Mouse (Mus musculus): ENCODE measurements around the gene Dxo.

Gene Dxo

DNA sequence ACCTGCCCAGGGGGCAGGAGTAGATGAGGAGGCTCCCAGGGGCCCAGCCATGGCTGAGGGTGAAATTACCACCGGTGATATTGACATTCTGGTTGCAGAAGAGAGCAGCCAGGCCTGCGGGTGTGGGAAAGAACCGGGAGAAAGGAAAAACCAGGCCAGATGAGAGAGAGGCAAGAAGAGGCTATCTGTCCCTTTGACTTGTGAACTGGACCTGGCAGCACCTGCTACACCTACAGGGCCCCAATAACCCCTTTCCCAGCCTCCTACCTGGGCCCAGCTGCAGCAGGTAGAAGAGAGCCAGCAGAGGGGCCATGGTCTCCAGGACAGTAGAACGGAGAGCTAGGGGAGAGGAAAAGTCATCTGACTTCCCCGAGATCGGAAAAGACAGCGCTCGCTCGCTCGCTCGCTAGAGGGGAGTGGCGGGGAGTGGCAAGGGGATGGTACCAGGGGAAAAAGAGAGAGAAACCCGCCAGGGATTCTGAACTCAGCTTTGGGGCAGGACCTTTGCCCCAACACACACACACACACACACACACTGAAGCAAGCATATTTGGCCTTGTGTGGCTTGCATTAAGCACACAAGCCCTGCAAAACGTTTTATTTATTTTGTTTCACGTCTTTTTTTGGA is 45.0 kb downstream of the Dxo start, which contains the start of gene Gm20547:
Gm20547 (minus strand) TSS at position 360 of the 628 bp plus-strand sequence.
- DNase-seq (ENCODE audit: low spot score), result no peak

DNA sequence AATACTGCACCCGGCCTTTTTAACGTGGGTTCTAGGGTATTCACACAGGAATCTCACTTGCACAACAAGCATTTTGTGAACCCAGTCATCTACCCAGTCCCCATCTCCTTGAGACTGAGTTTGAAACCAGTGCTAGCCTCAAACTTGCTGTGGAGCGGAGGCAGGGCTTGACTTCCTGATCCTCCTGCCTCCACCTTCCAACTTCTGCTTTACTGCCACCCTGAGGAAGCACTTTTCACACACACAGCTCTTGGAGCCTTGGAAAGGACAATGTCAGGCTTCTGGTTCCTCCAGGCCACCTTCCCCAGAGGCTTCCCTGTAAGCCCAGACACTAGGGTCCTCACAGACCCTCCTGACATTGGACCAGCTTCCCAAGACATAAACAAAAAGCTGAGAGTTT is 46.5 kb downstream of the Dxo start:
- no peak for DNase-seq (ENCODE audit: low spot score)

DNA sequence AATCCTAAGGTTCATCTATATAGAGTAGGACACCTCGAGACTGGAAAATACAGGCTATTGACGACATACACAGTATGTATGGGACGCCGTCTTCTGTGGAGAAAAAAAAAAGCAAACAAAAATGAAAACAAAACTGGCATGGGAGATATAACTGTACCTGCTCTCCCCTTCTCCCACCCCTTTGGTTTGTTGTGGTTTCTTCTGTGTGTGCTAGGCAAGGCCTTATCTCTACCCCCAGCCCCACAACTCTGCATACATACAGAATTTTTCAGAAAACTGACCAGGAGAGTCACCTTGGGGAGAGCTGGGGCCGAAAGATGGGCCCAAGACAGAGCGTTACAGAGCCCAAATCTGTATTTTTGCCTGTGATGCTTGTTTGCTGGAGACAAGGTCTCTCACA is 47.9 kb downstream of the Dxo start:
- no peak for DNase-seq (ENCODE audit: low spot score)

DNA sequence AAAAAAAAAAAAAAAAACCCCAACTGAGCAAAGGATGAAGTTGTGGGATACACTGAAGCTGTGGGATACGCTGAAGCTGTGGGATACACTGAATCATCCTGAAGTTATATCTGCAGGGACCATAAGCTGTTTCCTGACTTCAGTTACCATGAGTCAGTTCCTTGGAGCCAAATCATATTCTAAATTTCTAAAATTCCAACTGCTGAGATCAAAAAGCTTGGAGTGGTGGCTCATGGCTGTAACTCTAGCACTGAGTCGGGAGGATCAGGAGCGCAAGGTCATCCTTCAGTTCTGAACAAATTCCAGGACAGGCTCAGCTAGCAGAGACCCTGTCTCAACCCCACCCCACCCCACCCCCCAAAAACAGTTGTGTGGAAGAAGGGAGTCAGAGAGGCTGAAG is 48.8 kb downstream of the Dxo start:
- no peak for DNase-seq (ENCODE audit: low spot score)

DNA sequence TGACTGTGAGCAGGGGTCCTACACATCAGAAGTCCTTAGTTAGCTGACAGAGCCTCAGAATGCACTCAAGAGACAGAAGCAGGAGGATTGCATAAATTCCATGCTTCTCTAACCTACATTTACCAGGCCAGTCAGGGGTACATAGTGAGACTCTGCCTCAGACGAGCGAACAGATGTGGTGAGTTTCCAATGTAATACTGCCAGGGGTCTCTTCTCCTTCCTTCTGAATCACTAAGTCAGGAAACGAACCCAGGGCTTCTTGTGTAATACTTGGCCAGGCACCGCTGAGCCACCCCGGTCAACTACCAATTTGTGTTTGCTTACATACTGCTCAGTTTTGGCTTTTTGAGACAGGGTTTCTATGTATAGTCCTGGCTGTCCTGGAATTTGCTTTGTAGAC is 51.1 kb downstream of the Dxo start:
- no peak for DNase-seq (ENCODE audit: low spot score)

All from urinary bladder, postnatal 10 days (tissue).